Mouse (Mus musculus): ENCODE data around the gene Tlx3.

The Tlx3 gene

DNA sequence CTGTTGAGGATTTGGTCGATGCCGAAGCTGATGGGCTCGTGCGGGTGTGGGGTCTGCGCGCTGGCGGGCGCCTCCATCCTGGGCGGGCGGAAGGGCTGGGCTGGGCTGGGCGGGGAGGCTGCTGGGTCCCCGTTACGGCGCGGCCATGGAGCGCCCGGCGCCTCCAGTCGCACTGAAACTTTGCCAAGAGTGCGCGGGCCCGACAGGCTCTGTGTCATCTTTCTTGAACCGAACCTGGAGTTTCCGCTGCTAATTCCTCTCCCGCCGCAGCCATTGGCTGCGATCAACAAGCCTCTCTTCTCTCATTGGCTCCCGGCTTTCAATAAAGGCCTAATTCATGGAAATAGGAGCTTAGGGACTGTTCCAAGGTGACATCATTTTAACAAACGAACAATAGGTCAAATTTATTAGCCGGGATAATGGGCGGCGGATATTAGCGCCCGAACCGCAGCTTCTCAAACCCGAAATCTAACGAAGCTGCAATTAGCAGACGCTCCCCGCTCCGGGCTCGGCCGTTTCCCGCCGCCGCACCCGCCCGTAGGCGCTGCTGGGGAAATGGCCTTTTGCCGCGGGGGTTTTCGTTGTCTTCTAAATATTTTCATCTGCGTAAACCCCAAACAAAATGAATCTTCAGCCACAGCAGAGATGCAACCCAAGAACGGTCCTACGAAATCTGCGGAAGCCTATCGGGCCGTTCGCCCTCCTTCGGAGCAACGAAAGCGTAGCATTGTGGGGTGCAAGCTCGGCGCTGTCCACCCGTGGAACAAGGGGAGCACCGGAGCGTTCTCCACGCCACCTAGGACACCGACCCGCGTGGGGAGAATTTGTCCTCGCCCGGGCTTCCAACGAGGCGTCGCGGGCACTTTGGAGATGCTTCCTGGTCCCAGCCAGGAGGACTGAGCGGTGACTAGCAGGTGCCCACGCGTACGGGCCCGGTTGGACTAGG, at the start of gene Tlx3:
Gene Tlx3 (minus strand): TSS at position 207 of the 946 bp plus-strand sequence.
- peak in 1 of 2 experiments; percentile 9 for DNase-seq

DNA sequence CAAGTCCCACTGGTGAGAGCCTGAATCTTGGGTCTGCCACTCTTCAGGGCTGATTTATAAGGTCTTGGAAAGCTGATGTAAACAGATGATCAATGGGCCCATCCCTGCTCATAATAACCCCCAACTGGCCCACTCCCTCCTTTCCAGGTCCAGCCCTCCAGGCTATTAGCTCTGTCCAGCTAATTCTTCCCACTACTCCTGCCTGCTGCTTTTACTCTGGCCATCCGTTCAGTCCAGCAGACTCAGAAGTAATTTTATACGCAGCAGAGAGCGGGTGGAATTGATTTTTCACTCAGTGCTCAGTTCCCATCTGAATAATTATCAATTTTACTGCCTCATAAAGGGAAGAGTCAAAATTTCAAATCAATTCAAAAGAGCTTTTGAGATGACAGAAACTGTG, 36.9 kb upstream of the Tlx3 start:
- DNase-seq, result no peak

DNA sequence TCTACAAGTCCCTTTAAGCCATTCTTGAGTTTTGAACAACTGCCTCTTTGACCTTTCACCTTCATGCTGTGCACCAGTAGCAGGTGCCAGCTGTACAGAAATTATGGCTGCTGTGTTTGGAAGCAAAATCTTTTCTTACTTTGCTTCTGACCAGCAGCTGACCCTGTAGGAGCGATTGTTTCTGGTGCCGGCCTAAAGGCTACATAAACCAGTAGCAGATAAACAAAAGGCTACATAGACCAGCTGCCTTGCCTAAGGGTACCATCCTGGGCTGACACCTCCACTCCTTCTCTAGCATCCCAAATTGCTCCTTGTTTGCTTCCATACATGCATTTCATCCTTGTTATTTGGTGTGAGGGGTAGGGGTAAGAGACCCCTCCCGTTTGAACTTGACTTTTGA, 30.7 kb upstream of the Tlx3 start:
- no peak for DNase-seq

DNA sequence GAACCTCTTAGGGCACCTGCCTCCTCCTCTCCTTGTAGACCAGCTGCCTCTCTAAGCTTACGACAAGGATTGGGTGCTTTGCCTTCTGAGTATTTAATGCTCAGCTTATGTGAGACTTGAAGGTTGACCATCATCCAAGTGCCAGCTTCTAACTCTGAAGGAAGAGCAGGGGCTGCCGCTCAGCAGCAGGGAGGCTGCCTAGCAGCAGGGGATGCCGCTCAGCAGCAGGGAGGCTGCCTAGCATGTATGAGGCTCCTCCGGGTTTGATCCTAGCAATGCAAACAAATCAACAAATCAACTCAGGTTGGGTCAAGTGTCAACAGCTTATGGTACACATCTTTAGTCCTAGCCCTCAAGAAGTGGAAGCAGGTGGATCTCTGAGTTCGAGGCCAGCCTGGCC, 28.7 kb upstream of the Tlx3 start:
- DNase-seq, result no peak

DNA sequence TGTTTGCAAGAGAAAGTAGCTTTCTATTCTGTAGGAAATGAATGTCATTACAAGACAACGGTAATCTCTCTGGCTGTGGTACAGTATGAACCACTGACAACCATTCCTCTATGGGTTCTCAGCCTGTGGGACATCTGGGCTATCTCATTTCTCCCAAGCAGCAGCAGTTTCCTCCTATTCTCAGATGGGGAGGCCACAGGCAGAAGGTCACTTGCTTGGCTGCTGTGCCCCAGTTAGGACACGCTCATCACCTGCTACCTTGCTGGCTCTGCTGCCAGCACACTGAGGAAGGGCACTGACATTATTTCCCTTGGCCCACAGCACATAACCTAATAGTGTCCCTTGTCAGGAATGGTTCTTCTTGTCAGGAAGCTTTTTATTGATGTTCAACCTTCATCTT, 24.8 kb upstream of the Tlx3 start:
- no peak for DNase-seq

DNA sequence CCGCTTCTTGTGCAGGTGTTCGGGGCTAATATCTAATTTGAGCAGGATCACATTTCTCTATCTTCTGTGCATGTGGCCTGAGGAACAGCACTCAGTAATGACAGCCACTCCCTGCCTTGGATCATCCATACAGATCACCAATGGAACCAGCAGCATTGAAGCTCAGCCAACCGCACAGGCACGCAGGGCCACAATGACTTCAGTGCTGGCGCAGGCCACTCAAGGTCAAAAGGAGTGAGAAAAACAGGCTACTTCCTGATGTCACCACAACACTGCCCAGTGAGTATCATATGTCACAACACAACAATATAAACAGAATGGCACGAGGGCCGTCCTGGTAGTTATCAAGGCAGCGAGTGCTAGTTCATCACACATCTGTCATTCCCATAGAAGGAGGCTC, 23.1 kb upstream of the Tlx3 start:
- no peak for DNase-seq

DNA sequence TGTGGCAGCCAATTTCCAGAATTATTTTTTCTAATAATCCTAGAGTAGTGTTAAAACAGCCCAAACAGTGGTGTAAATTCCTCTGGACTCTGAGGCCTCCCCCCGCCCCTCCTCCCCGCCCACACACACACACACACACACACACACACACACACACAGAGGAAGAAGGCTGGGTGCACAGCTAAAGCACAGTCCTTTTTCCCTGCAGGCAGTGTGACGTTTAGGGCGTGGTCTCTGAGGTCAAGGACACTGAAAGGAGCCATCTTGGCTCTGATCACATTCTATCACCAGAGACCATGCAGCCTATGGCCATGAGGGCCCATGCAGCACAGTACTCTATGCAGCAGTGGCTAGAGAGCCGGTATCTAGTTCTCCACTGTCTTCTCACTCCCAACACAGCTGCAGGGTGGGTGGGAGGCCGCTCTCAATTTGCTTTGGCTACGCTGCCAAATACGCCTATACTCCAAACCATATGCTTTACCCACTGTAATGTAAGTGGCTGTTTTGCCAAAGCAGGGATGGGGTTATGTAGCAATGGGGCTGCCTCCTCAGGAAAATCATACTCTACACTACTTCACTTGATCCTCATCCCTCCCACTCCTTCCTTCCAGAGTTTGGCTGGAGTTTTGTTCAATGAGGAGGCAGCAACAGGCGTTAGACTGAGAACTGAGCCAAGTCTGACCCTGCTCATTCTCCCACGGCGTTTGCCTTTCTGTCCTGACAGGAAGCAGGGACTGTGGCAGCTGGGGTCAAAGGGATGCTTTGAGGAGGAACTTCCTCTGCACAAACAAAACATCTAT, 18.4 kb upstream of the Tlx3 start:
- no peak for DNase-seq

DNA sequence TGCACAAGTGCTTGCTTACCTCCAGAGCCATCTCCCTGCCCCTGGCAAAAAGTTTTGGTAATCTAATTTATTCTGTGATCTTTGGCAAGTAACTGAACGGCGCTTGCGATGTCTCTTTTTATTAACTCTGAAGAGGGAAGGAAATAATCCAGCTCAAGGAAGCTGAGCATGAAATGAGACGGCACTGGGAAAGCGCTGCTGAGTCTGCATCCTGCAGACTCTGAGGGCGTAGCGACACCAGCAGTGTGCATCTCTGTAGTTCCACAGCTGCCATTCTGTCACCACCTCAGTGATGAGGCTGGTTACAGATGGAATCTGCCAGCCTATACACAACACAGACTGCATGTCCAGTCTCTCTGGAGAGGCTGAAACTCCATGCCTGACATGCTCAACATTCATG, 17.4 kb upstream of the Tlx3 start:
- DNase-seq, result no peak

DNA sequence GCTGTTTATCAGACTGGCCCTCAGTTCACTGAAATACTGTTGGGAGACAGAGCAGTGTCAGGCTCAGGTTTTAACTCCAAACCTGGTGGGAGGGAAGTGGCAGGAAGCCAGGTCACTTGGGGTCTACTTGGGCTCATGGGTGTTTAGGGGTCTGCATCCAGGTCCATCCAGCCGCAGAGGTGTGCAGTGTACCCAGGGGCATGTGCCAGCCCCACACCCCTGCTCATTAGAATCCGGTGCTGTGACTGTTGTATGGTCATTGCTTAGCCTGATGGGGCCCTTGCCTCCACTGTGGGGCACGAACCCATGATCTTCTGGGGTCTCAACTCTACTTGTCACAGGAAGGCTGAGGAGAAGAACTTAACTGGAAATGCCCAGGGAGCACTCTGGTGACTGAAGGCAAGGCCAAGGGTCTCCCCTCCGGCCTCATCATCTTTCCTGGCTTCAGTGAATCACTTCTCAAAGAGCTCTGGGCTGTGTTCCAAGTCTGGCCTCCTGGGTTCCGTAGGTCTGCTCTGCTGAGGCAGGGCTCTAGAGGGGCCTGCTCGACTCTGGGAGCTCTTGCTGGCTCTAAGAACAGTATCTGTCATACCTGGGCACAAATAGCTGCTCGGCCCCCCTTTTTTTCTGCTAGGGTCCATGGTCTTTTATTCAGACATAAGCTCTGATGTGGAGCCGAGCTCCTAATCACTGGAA, 14.1 kb upstream of the Tlx3 start:
- DNase-seq, result no peak

DNA sequence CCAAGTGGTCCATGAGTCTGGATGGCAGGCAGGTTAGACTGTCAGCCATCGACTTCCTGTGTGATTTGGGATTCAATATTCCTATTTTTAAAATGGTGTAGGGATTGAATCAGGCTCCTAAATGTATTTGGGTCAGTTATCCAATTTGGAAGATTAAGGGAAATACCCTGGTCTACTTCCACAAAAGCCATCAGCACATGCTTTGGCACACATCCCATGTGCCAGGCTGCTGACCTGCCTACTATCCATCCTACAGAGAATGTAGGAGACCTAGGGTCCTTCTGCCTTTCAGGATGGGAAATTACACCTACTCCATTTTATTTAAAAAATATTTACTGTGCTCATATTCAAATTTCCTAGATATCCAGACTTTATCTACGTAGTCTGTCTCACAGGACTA, 4.0 kb upstream of the Tlx3 start:
- DNase-seq, result no peak

DNA sequence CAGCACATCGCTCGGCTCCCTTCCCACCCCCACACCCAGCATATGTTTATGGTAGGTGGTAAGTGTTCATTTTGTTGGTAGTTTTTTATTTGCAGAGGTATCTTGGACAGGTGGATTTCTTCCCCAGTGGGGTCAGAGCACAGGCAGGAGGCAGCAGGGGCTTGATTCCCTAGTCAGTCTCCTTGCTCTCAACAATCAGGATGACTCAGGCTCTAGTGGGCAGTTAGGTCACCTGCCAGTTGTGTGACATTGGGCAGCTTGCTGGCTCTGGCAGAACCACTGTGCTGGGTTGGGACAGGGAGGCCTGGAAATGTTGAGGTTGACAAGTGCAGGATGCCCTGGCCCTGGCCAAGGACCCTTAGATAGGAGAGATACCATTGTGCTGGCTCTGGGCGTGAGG, 1.6 kb upstream of the Tlx3 start:
- DNase-seq, result no peak

DNA sequence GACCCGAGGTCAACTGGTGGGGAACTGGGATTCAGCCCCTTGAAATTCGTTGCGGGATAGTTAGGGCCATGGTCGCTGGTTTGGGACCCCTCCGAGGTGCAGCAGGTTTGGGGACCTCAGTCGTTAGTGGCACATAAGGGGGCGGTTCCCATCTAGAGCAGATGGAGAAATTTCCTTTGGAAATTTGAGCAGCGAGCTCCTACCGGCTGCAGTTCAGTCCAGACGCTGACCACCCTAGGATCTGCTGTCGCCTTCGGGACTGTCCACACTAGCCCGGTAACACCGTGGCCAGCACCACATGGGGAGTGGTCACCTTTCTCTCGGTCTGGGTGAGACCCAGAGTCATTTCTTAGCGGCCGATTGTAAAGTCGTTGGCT, 928 bp upstream of the Tlx3 start:
- no peak for DNase-seq

DNA sequence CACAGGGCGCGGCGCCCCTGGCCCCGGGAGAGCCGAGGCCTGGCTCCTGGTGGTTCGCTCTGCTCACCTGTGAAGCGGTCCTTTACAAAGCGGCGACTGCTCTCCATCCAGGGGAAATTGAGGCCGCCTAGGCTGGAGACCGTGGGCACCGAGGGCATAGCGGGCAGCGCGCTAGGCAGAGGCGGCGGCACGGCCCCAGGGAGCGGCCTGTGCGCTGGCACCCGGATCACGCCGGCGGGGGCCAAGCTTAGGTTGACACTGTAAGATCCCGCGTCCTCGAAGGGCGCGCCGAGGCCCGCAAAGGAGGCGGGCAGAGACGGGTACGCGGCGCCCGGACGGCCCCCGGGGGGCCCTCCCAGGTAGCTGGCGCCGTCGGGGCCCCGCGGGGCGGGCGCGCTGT, 417 bp downstream of the Tlx3 start:
- no peak for DNase-seq

DNA sequence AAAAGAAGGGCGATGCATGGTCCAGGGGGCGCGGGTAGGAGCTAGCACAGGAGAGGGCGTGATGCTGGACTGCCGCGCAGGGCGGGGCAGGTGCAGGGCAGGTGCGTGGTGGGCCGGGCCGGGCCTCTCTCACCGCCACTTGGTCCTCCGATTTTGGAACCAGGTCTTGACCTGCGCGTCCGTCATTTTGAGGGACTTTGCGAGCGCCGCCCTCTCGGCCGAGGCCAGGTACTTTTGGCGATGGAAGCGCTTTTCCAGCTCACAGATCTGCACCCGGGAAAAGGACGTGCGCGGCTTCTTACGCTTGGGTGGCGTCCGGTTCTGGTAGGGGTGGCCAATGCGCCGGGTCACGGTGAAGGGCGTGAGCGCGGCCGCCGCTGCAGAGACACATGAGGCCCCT, 1.1 kb downstream of the Tlx3 start:
- no peak for DNase-seq

DNA sequence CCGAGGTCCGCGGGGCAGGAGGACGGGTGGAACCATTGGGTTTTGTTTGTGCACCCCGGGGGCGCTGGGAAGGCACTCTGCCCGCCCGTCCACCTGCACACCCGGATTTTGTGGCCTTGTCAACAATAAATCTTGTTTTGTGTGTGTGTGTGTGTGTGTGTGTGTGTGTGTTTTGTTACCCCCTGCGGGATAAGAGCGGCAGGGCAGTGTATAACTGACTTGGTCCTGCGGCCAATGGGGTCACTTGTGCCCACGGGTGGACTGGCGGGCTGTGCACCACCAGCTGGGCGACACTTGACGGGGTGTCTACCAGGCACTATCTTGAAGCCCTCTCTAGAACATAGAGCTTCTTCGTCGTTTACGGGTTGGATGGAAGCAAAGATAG, 1.8 kb downstream of the Tlx3 start:
- DNase-seq, result no peak

DNA sequence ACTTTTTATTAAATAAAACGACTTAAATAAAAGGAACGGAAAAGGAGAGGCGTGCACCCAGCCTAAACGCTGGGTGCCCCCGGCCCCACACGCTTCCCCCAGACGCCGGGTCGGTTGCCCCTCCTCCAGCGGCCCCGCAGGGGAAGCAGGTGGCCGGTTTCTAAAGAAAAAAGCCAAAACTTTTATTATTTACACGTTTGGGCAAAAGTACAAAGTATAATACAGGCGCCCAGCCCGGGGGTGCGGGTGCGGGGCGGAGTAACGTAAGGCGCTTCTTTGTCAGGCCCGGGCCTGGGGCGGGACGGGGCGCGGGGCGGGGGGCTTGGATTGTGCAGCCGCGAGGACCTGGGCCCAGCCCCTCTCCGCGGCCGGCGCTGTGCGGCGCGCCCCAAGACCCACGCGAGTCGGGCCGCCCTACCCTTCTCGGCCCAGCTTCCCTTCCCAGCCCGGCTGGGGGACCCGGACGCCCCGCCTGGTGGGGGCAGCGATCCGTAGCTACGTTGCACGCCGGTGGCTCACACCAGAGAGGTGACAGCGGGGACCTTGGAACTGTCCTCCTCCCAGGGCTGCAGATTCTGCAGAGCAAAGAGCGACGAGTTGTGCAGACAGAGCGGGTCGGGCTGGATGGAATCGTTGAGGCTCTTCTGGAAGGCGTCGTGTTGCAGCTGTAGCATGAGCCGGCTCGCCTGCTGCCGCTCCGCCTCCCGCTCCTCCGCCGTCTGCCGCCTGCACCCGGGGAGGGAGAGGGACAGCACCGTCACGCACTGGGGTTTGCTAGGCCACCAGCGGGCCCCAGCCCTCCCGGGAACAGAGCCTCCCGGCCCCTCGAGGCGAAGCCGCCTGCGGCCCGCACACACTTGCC, 2.4 kb downstream of the Tlx3 start:
- DNase-seq, result peak in 1 of 2 experiments; percentile 4

DNA sequence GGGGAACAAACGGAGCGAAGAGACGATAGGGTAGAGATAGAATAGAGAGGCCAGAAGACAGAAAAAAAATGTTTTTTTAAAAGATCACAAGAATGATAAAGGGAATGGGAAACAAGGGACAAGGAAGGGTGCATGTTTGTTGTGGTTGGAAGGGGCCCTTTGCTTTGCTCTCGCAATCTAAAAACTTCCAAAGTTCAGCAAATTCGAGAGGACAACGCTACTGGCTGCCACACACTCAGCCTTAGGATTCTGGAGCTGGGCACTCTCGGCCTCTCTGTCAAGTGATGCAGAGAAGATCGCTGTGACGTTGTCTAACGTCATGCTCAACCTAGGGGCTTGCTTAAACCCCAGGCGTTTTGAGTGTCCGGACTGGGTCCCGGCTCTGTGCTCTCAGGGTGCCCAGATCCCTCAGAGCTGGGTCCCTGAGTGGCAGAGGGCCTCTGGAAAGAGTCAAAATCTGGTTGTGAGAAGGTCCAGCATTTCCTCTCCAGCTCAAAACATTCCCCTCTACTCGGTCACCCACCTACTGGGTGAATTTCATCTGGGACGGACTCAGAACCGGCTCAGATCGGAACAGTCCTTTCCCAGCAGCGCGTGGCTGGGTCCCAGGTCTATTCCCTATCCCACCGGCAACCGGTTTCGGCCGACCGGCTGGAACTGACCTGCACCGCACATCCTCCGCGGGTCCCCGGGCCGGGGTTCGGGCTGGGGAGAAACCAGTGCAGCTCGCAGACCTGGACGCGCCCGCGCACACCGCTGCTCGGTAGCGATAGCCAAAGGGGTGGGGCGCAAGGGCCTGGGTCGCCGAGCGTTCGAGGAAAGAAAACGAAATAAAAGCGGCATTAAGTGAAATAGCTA, 3.3 kb downstream of the Tlx3 start:
- DNase-seq, result peak in 1 of 2 experiments; percentile 15

DNA sequence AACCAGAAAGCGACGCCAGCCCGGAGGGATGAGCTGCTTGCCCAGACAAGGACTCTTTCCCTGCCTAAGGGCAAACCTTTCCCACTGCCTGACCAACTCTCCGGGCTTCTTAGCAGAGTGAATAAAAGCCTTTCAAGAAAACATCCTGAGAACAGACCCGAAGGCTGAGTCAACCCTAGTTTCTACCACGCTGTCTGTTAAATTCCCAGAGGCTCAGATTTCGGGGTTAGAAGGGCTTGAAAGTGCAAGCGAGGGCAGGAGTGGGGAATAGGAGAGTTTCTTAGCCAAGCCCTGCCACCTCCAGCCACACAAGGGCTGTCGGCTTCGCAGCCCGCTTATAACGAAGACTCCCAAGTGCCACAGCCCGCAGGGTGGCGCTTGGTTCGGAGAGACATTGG, 4.3 kb downstream of the Tlx3 start:
- no peak for DNase-seq

DNA sequence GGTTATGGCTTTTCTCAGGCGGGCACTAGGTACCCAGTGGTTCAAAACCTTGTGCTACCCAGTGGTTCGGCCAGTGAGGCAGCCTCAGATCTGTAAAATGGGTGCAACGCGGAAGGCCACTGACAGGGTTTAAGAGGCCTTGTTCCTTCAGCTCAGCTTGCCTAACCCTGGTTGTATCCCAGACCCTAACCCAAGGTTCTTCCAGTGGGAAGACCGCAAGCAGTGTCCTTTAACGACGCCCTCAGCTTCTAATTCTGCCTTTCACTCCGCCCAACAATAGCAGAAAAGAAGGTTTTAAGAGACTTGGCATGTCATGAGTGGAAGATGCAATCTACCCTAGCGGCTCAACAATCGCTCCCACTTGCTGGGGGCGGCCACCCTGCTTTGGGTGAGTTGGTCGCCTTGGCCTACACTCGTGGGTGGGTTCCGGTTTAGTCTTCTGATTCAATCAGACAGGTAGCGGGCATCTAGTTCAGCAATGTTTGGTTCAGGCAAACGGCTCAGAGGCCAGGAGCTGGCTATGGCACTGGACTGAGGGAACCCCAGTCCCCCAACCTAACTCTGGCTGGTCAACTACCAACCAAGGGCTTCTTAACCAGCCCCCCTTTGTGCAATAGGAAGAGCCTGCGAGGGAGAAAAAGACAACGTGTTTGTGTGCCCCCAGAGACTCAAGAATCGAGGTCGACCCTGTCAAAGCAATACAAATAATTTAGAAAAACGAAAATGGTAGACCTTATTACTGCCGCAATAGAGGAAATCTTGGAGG, 4.9 kb downstream of the Tlx3 start:
- DNase-seq, result no peak

DNA sequence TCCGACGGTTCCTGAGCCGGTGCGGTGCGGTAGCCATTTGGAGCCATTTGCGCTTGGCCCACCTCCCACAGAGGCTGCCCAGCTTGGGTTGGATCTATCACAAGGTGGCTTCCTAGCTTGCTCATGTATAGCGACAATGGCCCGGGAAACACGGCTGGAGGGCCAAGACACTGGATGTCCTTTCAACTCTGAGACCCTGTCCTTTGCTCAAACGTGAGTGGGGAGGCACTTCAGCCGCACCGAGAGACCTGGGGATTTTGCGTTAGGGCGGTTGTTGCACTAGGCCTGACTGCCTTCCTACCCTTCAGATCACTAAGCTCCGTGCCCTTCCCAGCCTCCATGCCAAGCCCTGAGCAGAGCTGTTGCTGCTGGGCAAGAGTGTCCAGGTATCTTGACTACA, 5.7 kb downstream of the Tlx3 start:
- DNase-seq, result no peak

DNA sequence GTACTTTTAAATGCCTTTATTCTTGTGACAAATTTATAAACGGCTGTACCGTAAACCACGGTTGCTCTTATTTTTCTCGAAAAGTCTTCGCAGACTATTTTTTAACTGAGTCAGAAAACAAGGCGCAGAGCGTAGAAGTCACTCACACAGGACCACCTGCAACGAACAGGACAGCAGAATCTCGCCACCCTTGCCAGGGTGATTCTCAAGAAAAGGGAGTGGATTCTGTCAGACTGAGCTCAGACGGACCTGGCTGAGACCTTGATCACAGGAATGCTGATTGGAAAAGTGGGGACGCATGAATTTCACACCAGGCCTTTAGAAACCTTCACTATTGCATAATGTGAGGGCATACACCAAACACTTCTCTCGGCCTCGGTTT, 6.3 kb downstream of the Tlx3 start:
- DNase-seq, result no peak

All from kidney, adult 8-10 months (tissue).